Mouse (Mus musculus) G1E (cell line): ENCODE measurements around the gene Zar1l. TPM values are rescaled to one million over a fixed set of nuclear protein-coding genes. Genes with fewer than 3 reads are reported as not detected.

ENCODE experiments used
- ATAC-seq: 2 replicates; pipeline ENCODE4 v1.8.0; 2016; ENCODE audit warnings: mild to moderate bottlenecking; ENCODE audit not compliant: insufficient number of reproducible peaks, poor library complexity, low FRiP score, severe bottlenecking; ENCODE audit errors: extremely low read depth
- DNase-seq: peaks from one replicate; pipeline ENCODE4 v3.0.0; 2012; ENCODE audit warnings: low spot score
- H3K27me3 ChIP-seq: 2 replicates; pipeline ENCODE4 v1.6.1; 2012; ENCODE audit warnings: mild to moderate bottlenecking, low read length, inconsistent platforms; ENCODE audit not compliant: insufficient read depth
- H3K36me3 ChIP-seq: replicated peaks from 2 replicates; pipeline ENCODE3; 2012; ENCODE audit warnings: mild to moderate bottlenecking, inconsistent platforms
- H3K4me1 ChIP-seq: 2 replicates; pipeline ENCODE4 v1.6.1; 2012; ENCODE audit warnings: low read depth, low read length, inconsistent platforms, mixed read lengths; ENCODE audit not compliant: insufficient read depth
- H3K4me3 ChIP-seq: 2 replicates; pipeline ENCODE4 v1.5.1; 2012; ENCODE audit warnings: low read depth, mild to moderate bottlenecking, inconsistent platforms, low read length, moderate library complexity, mixed read lengths
- H3K9me3 ChIP-seq: replicated peaks from 2 replicates; pipeline ENCODE4 v1.6.1; 2012; ENCODE audit warnings: inconsistent platforms
- CTCF ChIP-seq: IDR thresholded peaks from 2 replicates; pipeline ENCODE4 v1.5.1; 2012; ENCODE audit warnings: low read depth, low read length, inconsistent platforms, mixed read lengths
- GATA1 ChIP-seq: IDR thresholded peaks from 2 replicates; pipeline ENCODE4 v1.6.1; 2012; ENCODE audit warnings: borderline replicate concordance, low read length, inconsistent platforms, mixed read lengths
- GATA2 ChIP-seq: IDR thresholded peaks from 2 replicates; pipeline ENCODE4 v1.6.1; 2012; ENCODE audit warnings: low read depth, low read length, inconsistent platforms, borderline replicate concordance
- POLR2AphosphoS5 ChIP-seq: IDR thresholded peaks from 2 replicates; pipeline ENCODE4 v1.6.1; 2012; ENCODE audit warnings: low read depth, low read length, inconsistent platforms; ENCODE audit not compliant: insufficient replicate concordance
- TAL1 ChIP-seq: conservative IDR thresholded peaks from 2 replicates; pipeline ENCODE4 v1.6.1; 2012; ENCODE audit warnings: low read depth, low read length, inconsistent platforms, mixed read lengths
- polyA plus RNA-seq: library from polyadenylated mRNA; stranded (reverse); fragments of >175 nt; gene quantifications from 2 replicates; pipeline ENCODE4 v1.2.3, GENCODE M21; 2012
- total RNA-seq, 2 experiments: library from RNA; stranded (forward) in 1 of 2; stranded (reverse) in 1 of 2; fragments of 200-1000 nt in 1 of 2; fragments of >200 nt in 1 of 2; fragmentation: Nextera tagmentation in 1 of 2; gene quantifications; 2 replicates each; pipeline ENCODE4 v1.2.3; 2014 to 2017

Gene Zar1l
- total and polyA plus RNA-seq, 3 experiments, result not detected

DNA sequence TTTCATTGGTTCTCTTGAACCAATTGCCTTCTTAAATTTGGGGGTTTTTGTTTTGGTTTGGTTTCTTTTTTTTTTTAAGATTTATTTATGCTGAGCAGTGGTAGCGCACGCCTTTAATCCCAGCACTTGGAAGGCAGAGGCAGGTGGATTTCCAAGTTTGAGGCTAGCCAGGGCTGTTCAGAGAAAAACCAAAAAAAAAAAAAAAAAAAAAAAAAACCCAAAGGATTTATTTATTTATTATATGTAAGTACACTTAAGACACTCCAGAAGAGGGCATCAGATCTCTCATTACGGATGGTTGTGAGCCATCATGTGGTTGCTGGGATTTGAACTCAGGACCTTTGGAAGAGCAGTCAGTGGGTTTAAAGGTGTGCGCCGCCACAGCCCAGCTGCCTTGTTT, 42.9 kb upstream of the Zar1l start:
- H3K4me3 ChIP-seq, result no peak overlapping the region
- peaks cover 90% of the 10 kb centered on the region for H3K36me3 ChIP-seq
- H3K9me3 ChIP-seq, result no peaks in the 10 kb centered on the region
- TF ChIP-seq GATA1 (no peak), TAL1 (no peak), POLR2AphosphoS5 (no peak), GATA2 (no peak), CTCF (no peak)
- no peaks in the 10 kb centered on the region for H3K4me1 ChIP-seq
- DNase-seq (no peak), ATAC-seq (no peak)
- H3K27me3 ChIP-seq, result no peaks in the 10 kb centered on the region

DNA sequence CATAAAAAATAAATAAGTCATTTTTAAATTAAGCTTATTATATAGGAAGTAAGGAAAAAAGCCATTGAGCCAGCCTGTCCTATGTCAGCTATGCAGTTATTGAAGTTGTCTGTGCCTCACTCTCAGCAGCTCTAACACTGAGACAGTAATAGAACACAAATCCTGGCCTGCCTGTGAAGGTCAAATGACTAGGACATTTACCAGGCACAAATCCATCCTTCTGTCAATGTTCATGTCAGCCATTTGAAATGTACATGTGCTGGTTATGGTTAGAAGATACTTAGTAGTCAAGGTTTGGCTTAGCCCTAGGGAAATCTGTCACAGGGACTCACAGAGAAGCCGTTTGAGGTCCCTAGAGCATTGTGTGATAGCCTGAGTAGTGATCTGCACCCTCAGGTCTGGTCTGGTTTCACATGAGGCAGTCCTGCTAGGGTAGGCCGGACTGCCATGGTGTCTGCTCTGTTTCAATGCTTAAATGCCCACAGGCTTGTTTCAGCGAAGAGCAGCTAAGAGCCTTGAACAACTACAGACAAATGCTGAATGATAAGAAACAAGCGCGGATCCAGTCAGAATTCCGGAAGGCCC, 41.6 kb upstream of the Zar1l start:
- ATAC-seq (no peak), DNase-seq (no peak)
- no peak for TF ChIP-seq GATA2
- no peak for TF ChIP-seq POLR2AphosphoS5
- no peak for TF ChIP-seq GATA1
- TF ChIP-seq TAL1, result no peak
- TF ChIP-seq CTCF, result no peak
- Histone ChIP-seq H3K27me3 (no peaks in the 10 kb centered on the region), H3K4me3 (no peak overlapping the region), H3K9me3 (no peaks in the 10 kb centered on the region), H3K36me3 (peaks cover 86% of the 10 kb centered on the region), H3K4me1 (no peaks in the 10 kb centered on the region)

GRCm38 (mm10) chr5:150551637-150552036, 33.7 kb upstream of the Zar1l start:
- TF ChIP-seq TAL1 (no peak), CTCF (no peak), GATA1 (no peak), POLR2AphosphoS5 (no peak), GATA2 (no peak)
- H3K27me3 ChIP-seq, result no peaks in the 10 kb centered on the region
- no peak overlapping the region for H3K4me3 ChIP-seq
- no peaks in the 10 kb centered on the region for H3K9me3 ChIP-seq
- DNase-seq, result no peak
- peaks cover 69% of the 10 kb centered on the region for H3K36me3 ChIP-seq
- H3K4me1 ChIP-seq, result no peaks in the 10 kb centered on the region
- no peak for ATAC-seq

DNA sequence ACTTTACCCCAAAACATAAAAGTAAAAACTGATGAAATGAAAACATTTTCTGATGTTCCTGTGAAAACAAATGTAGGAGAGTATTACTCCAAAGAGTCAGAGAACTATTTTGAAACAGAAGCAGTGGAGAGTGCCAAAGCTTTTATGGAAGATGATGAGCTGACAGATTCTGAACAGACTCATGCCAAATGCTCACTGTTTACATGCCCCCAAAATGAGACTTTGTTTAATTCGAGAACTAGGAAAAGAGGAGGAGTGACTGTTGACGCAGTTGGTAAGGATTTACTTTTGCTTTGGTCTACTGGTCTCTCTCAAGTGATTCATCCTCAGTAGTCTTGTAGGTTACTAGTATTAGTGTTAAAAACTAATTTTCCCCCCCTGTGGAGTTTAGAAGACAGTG, 25.2 kb upstream of the Zar1l start:
- no peak for ATAC-seq
- TF ChIP-seq POLR2AphosphoS5 (no peak), GATA1 (no peak), TAL1 (no peak), CTCF (no peak), GATA2 (no peak)
- no peak for DNase-seq
- Histone ChIP-seq H3K9me3 (no peaks in the 10 kb centered on the region), H3K4me3 (no peak overlapping the region), H3K36me3 (peaks cover 17% of the 10 kb centered on the region), H3K4me1 (no peaks in the 10 kb centered on the region), H3K27me3 (no peaks in the 10 kb centered on the region)

- H3K9me3 ChIP-seq, result no peaks in the 10 kb centered on the region
- H3K27me3 ChIP-seq, result no peaks in the 10 kb centered on the region
- TF ChIP-seq CTCF, result no peak
- ATAC-seq (no peak), DNase-seq (no peak)
- H3K4me1 ChIP-seq, result no peaks in the 10 kb centered on the region
- H3K36me3 ChIP-seq, result peaks cover 25% of the 10 kb centered on the region
- H3K4me3 ChIP-seq, result no peak overlapping the region
Observed at GRCm38 (mm10) chr5:150541302-150541701, 23.3 kb upstream of the Zar1l start.

DNA sequence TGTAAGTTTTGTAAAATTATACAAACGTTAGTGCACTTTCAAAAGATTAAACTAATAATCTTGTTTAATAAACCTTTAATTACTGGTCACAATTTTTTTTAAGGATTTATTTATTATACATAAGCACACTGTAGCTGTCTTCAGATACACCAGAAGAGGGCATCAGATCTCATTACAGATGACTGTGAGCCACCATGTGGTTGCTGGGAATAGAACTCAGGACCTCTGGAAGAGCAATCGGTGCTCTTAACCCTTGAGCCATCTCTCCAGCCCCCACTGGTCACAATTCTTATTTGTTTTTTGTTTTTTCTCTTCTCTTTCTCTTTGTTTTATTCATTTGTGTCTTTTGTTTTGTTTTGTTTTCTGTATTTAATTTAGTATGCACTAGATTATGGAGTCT, 7.3 kb upstream of the Zar1l start:
- Histone ChIP-seq H3K9me3 (no peaks in the 10 kb centered on the region), H3K4me1 (peaks cover 17% of the 10 kb centered on the region), H3K4me3 (no peak overlapping the region), H3K36me3 (peaks cover 28% of the 10 kb centered on the region), H3K27me3 (no peaks in the 10 kb centered on the region)
- ATAC-seq (no peak), DNase-seq (no peak)
- no peak for TF ChIP-seq TAL1
- TF ChIP-seq POLR2AphosphoS5, result no peak
- no peak for TF ChIP-seq GATA2
- no peak for TF ChIP-seq GATA1
- no peak for TF ChIP-seq CTCF

DNA sequence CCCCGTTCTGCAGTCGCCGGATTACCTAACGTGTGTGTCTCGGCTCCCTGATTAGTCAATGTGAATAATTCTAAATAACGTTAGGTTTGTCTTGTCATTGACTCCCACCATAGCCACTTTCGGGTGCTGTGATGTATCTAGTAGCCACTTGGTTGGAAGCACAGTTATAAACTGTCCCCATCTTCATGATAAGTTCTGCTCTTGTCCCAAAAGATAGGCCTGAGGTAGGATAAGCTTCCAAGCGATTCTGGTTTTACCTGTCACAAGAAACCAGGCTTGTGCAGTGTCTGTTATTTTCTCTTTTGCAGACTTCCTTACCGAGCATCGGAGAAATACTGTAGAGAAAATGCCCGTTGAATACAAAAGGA, 4.9 kb upstream of the Zar1l start:
- ATAC-seq (no peak; the same call in 1 of the 2 replicates), DNase-seq (peak; percentile 8)
- H3K9me3 ChIP-seq, result no peaks in the 10 kb centered on the region

More for the DNA sequence above, 4.9 kb upstream of the Zar1l start:
- Histone ChIP-seq H3K4me1 (peaks cover 17% of the 10 kb centered on the region), H3K36me3 (peaks cover 19% of the 10 kb centered on the region), H3K4me3 (peak overlapping the region; percentile 95), H3K27me3 (peaks cover under 1% of the 10 kb centered on the region)
- TF ChIP-seq CTCF (no peak), GATA1 (no peak), POLR2AphosphoS5 (no peak), GATA2 (no peak), TAL1 (no peak)
